Mouse (Mus musculus) bone marrow, adult 2 months (tissue): ENCODE results near the gene Prr9. TPM values are rescaled to one million over a fixed set of nuclear protein-coding genes. Genes with fewer than 3 reads are reported as not detected.
A peak's percentile ranks its signal among the peaks of the same experiment; 100 is the strongest.

ENCODE experiments used
- H3K27ac ChIP-seq: fragments of 200-500 bp; 2 replicates; pipeline ENCODE4 v1.5.1; 2012; ENCODE audit warnings: low read depth, mild to moderate bottlenecking, control low read depth, inconsistent platforms, low read length; ENCODE audit not compliant: control insufficient read depth, poor library complexity, insufficient read depth
- H3K4me1 ChIP-seq: fragments of 200-500 bp; 2 replicates; pipeline ENCODE4 v1.6.1; 2011; ENCODE audit warnings: low read length; ENCODE audit not compliant: control insufficient read depth, insufficient read depth
- H3K4me3 ChIP-seq: fragments of 200-500 bp; replicated peaks from 2 replicates; pipeline ENCODE3; 2011; ENCODE audit warnings: mild to moderate bottlenecking, low read depth, low read length, control low read depth; ENCODE audit not compliant: control insufficient read depth
- CTCF ChIP-seq: fragments of 200-500 bp; IDR thresholded peaks from 2 replicates; pipeline ENCODE4 v1.5.1; 2011; ENCODE audit warnings: low read length, control low read depth; ENCODE audit not compliant: control insufficient read depth, insufficient read depth
- POLR2A ChIP-seq: fragments of 200-500 bp; IDR thresholded peaks from 2 replicates; pipeline ENCODE4 v1.6.1; 2011; ENCODE audit warnings: low read depth, mild to moderate bottlenecking, control low read depth, low read length, borderline replicate concordance; ENCODE audit not compliant: control insufficient read depth
- WGBS: fragments of 180-500 bp; shearing (Covaris S2); methylation state at CpG from one replicate; pipeline ENCODE4 v1.1.7; 2018; 5-methylcytosine and 5-hydroxymethylcytosine counted together
- polyA plus RNA-seq: library from polyadenylated mRNA; stranded (reverse); fragments of >200 nt; gene quantifications from 2 replicates; pipeline ENCODE4 v1.2.4, GENCODE M21; 2011; ENCODE audit warnings: low replicate concordance; ENCODE audit not compliant: missing spikeins, insufficient read depth, insufficient read length

Prr9 gene
- polyA plus RNA-seq, 1 experiment, result not detected

- Histone ChIP-seq H3K4me1 (no peaks in the 10 kb centered on the region), H3K27ac (no peak overlapping the region)
- TF ChIP-seq POLR2A (no peak), CTCF (no peak)
Observed at GRCm38 (mm10) chr3:92111526-92111925, 12.2 kb downstream of the Prr9 start.

DNA sequence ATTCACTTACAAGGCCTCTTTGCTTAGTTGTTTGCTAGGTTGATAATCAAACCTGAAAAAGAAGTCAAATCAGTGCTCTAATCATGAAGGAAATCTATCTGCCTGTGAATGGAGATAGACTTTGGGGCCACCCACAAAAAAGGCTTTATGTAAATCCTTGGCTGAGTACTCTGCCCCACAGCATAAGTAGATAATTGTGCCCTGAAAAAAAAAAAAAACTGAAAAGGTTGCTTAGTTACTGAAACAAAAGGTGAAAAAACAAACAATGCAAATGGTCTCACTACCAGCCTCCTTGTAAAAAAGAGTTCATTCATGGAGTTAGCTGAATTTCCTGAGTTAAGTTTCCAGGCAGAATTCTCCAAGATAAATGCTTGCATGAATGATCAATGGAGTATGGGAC is 13.0 kb downstream of the Prr9 start:
- no peaks in the 10 kb centered on the region for H3K4me1 ChIP-seq

More at GRCm38 (mm10) chr3:92111526-92111925, 12.2 kb downstream of the Prr9 start:
- no peak overlapping the region for H3K4me3 ChIP-seq

GRCm38 (mm10) chr3:92106582-92106981 is 17.2 kb downstream of the Prr9 start:
- Histone ChIP-seq H3K4me1 (no peaks in the 10 kb centered on the region), H3K4me3 (no peak overlapping the region), H3K27ac (no peak overlapping the region)
- WGBS, result 12% methylated on average over 6 of the region's 6 CpGs
- TF ChIP-seq CTCF, result peak; percentile 14; the same call in 1 of the 2 replicates
- no peak for TF ChIP-seq POLR2A

More for the DNA sequence above, 13.0 kb downstream of the Prr9 start:
- Histone ChIP-seq H3K4me3 (no peak overlapping the region), H3K27ac (no peak overlapping the region)
- TF ChIP-seq CTCF, result no peak
- no peak for TF ChIP-seq POLR2A

GRCm38 (mm10) chr3:92083042-92083441 is 40.7 kb downstream of the Prr9 start, which contains the start of gene Lor:
Lor (minus strand) TSS chr3:92083142.
- H3K4me1 ChIP-seq, result no peaks in the 10 kb centered on the region
- no peak within 1 kb of the TSS for H3K4me3 ChIP-seq
- H3K27ac ChIP-seq, result no peak within 1 kb of the TSS
- whole genome bisulfite sequencing, result 66% methylated on average over 2 of the region's 2 CpGs
- TF ChIP-seq CTCF, result no peak
- TF ChIP-seq POLR2A, result no peak

GRCm38 (mm10) chr3:92081285-92081931 is 42.3 kb downstream of the Prr9 start:
- under 1% methylated on average over 70 of the region's 76 CpGs for WGBS
- TF ChIP-seq CTCF (no peak), POLR2A (no peak)
- Histone ChIP-seq H3K27ac (no peak overlapping the region), H3K4me3 (no peak overlapping the region), H3K4me1 (no peaks in the 10 kb centered on the region)

DNA sequence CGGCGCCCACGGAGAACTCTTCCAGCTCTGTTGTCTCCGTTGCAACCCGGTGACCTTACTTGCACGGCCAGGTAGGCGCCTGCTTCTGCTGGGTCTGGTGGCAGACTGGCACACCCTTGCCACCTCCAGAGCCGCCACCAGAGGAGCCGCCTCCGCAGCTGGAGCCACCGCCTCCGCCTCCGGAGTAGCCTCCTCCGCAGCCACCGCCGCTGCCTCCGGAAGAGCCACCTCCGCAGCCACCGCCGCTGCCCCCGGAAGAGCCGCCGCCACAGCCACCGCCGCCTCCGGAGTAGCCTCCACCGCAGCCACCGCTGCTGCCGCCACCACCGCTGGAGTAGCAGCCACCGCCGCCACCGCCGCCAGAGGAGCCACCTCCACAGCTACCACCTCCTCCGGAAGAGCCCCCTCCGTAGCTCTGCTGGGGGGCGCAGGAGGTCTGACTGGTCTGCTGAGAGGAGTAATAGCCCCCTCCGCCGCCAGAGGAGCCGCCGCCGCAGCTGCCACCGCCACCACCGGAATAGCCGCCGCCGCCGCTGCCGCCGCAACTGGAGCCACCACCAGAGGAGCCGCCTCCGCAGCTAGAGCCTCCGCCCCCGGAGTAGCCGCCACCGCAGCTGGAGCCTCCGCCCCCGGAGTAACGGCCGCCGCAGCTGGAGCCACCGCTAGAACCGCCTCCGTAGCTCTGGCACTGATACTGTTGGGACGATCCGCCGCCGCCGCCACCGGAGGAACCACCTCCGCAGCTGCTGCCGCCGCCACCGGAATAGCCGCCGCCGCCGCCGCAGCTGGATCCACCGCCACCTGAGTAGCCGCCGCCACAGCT is 43.1 kb downstream of the Prr9 start:
- Histone ChIP-seq H3K27ac (no peak overlapping the region), H3K4me1 (no peaks in the 10 kb centered on the region), H3K4me3 (no peak overlapping the region)
- under 1% methylated on average over 81 of the region's 82 CpGs for WGBS
- TF ChIP-seq CTCF, result no peak
- no peak for TF ChIP-seq POLR2A

Other genes starting within 250 kb of the Prr9 start
- gene Pglyrp3, start 109.4 kb downstream of the Prr9 start, polyA plus RNA-seq, result not detected in 2 replicates
- not detected in 2 replicates for gene Lor, start 40.8 kb downstream of the Prr9 start, polyA plus RNA-seq
- gene Lelp1, start 18.8 kb upstream of the Prr9 start, polyA plus RNA-seq, result not detected in 2 replicates
- not detected in 2 replicates for gene Sprr2a1, start 91.9 kb upstream of the Prr9 start, polyA plus RNA-seq
- not detected in 2 replicates for gene Sprr2a2, start 92.0 kb upstream of the Prr9 start, polyA plus RNA-seq
- gene Sprr2a3, start 161.5 kb upstream of the Prr9 start, polyA plus RNA-seq, result not detected in 2 replicates
- not detected in 2 replicates for gene Sprr2b, start 192.7 kb upstream of the Prr9 start, polyA plus RNA-seq
- not detected in 2 replicates for gene Sprr2d, start 215.2 kb upstream of the Prr9 start, polyA plus RNA-seq
- gene Sprr2e, start 228.2 kb upstream of the Prr9 start, polyA plus RNA-seq, result not detected in 2 replicates
- not detected in 2 replicates for gene Sprr2f, start 241.2 kb upstream of the Prr9 start, polyA plus RNA-seq